Comparison of ENCODE assay signal across 7 mouse cellular contexts in the genomic region with DNA sequence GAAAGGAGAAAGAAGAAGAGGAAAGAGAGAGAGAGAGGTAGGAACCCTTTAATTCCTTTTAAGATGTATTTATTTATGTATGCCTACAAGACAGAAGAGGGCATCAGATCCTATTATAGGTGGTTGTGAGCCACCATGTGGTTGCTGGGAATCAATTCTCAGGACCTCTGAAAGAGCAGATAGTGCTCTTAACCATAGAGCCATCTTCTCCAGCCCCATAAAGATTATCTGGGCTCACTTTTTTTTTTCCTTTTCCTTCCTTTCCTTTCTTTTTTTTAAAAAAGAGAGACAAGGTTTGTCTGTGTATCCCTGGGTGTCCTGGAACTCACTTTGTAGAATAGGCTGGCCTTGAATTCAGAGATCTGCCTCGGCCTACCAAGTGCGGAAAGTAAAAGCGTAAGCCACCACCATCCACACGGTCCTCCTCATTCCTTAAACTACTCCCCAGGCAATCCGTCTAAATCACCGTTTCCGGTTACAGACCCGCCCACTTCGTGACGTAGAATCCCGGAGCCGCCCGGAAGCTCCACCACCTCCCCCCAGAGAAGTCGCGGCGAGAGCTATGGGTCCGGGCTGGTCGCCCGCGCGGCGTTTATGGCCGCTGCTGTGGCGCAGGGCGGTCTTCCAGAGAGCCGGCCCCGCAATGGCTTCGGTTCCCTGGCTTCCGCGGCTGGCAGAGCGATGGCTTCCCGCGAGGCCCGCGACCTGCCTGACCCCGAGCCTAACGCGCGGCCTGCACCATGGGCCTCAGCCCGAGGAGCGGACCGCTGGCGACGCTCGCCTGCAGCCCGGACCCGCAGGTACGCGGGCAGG. TPM values are rescaled to one million over a fixed set of nuclear protein-coding genes. Genes with fewer than 3 reads are reported as not detected.
A peak's percentile ranks its signal among the peaks of the same experiment; 100 is the strongest.
DNase-seq lines count a peak whose midpoint lies in the region; ATAC-seq lines count a peak whose summit lies in the region.

A gene (plus strand): TSS at position 492 of the 813 bp plus-strand sequence.

- peak; percentile 93 for DNase-seq in adrenal gland, adult 8-10 months
- DNase-seq in embryo, embryonic 9.5 days (ENCODE audit: extremely low spot score): peak; percentile 95
- DNase-seq in gastrocnemius, postnatal 4 days (ENCODE audit: low spot score in 2 of 2): peak; percentile 88 to 94
- peak; percentile 95 for DNase-seq in left cerebral cortex, postnatal 36 days (ENCODE audit: low spot score in 2 of 2)
- DNase-seq in midbrain, embryonic 11.5 days (ENCODE audit: low spot score, missing footprints): peak; percentile 99
- peak; percentile 93 for DNase-seq in skeletal muscle tissue, adult 2 months (ENCODE audit: low read depth, low spot score)

- H3K9ac ChIP-seq in intestine, embryonic 16.5 days (ENCODE audit: low read depth, low read length): peak within 1 kb of the TSS; percentile 96
- H3K9ac ChIP-seq in midbrain, embryonic 11.5 days (ENCODE audit: low read length): peak within 1 kb of the TSS; percentile 96

- peak within 1 kb of the TSS; percentile 95 for H3K4me3 ChIP-seq in intestine, embryonic 16.5 days (ENCODE audit: low read length)
- H3K4me3 ChIP-seq in midbrain, embryonic 11.5 days (ENCODE audit: low read depth, low read length): peak within 1 kb of the TSS; percentile 97

- intact Hi-C loops in left cerebral cortex, postnatal 36 days (cut with DNase I): loop anchor here (2.0 kb wide), 1 partner anchor 143 kb away; no protein-coding TSS in a partner anchor

- peak within 1 kb of the TSS; percentile 76 for H3K4me2 ChIP-seq in intestine, embryonic 16.5 days (ENCODE audit: low read depth, low read length)
- peak within 1 kb of the TSS; percentile 92 for H3K4me2 ChIP-seq in midbrain, embryonic 11.5 days

- no peaks in the 10 kb centered on the region for H3K36me3 ChIP-seq in intestine, embryonic 16.5 days (ENCODE audit: control insufficient read depth, insufficient read depth, low read length)
- H3K36me3 ChIP-seq in midbrain, embryonic 11.5 days (ENCODE audit: control insufficient read depth, insufficient read depth, low read length): no peaks in the 10 kb centered on the region

- no peaks in the 10 kb centered on the region for H3K27me3 ChIP-seq in intestine, embryonic 16.5 days (replicated peaks; ENCODE audit: control insufficient read depth, insufficient read depth, low read length)
- H3K27me3 ChIP-seq in midbrain, embryonic 11.5 days (ENCODE audit: control insufficient read depth, insufficient read depth, low read length): no peaks in the 10 kb centered on the region

- WGBS in intestine, embryonic 16.5 days: under 1% methylated on average over 48 of the region's 49 CpGs
- under 1% methylated on average over 49 of the region's 49 CpGs for WGBS in midbrain, embryonic 11.5 days

- H3K4me1 ChIP-seq in intestine, embryonic 16.5 days (ENCODE audit: control insufficient read depth, insufficient read depth, low read length): peaks cover 8% of the 10 kb centered on the region; the same call in 1 of the 2 replicates
- H3K4me1 ChIP-seq in midbrain, embryonic 11.5 days (ENCODE audit: control insufficient read depth, insufficient read depth, low read length): peaks cover 9% of the 10 kb centered on the region

- H3K27ac ChIP-seq in intestine, embryonic 16.5 days (ENCODE audit: low read length): peak within 1 kb of the TSS; percentile 86
- peak within 1 kb of the TSS; percentile 32; the same call in 1 of the 2 replicates for H3K27ac ChIP-seq in midbrain, embryonic 11.5 days (ENCODE audit: low read depth, low read length)

- peak; percentile 98 for ATAC-seq in intestine, embryonic 16.5 days
- peak; percentile 98 for ATAC-seq in midbrain, embryonic 11.5 days (ENCODE audit: low FRiP score)

- H3K9me3 ChIP-seq in intestine, embryonic 16.5 days (ENCODE audit: control insufficient read depth, low read length): no peaks in the 10 kb centered on the region
- no peaks in the 10 kb centered on the region for H3K9me3 ChIP-seq in midbrain, embryonic 11.5 days (ENCODE audit: control insufficient read depth, low read length)

RNA-seq across cellular contexts. Expression of the gene that starts here (rescaled TPM):
- 10 to 100 TPM; 34.6 to 53.2 (median 41.2) TPM for total RNA-seq in adrenal gland, adult 8-10 months (2022)
- total RNA-seq in gastrocnemius, postnatal 4 days (2021): 10 to 100 TPM; 41.6 to 44.8 TPM
- 69.1 and 74.4 TPM in 2 replicates for polyA plus RNA-seq in intestine, embryonic 16.5 days (2015; fragmentation: Nextera tagmentation; extraction: Ambion mirVana)
- 10 to 100 TPM; 30.4 to 32.0 TPM for total RNA-seq in left cerebral cortex, postnatal 36 days (2021)
- polyA plus RNA-seq in midbrain, embryonic 11.5 days (2014; fragmentation: Nextera tagmentation; extraction: Ambion mirVana): 59.3 and 63.0 TPM in 2 replicates

Comparison
In these comparisons a context has a peak if more than half of its experiments do, and no peak if none do; other contexts are left out.
1. Peak in every context shown above with its lines: DNase-seq, ATAC-seq, H3K4me3 ChIP-seq and H3K27ac ChIP-seq.